Mouse (Mus musculus) adrenal gland, postnatal 36 days (tissue): ENCODE measurements around the gene Gria2. TPM values are rescaled to one million over a fixed set of nuclear protein-coding genes. Genes with fewer than 3 reads are reported as not detected.

Source experiments
- DNase-seq, 2 experiments: peaks; one replicate each; pipeline ENCODE4 v3.0.0; 2021; ENCODE audit warnings: mixed read lengths in 1 of 2
- microRNA-seq: library from miRNA; unstranded; fragments of <30 nt; microRNA quantifications from one replicate; pipeline ENCODE4 v1.2.0, GENCODE M21; 2021
- total RNA-seq, 2 experiments: library from RNA; stranded (reverse); gene quantifications; 2 replicates each; pipeline ENCODE4 v1.2.3; 2021

Gria2 gene
- total RNA-seq, 2 experiments from 2014 or later: 6.9 to 9.3 TPM

- no peak for DNase-seq
Measured at GRCm38 (mm10) chr3:80775971-80776370, 26.7 kb downstream of the Gria2 start.

GRCm38 (mm10) chr3:80774005-80774764, 28.4 kb downstream of the Gria2 start:
- no peak for DNase-seq

GRCm38 (mm10) chr3:80773232-80773631, 29.4 kb downstream of the Gria2 start:
- no peak for DNase-seq

- no peak for DNase-seq
Measured at GRCm38 (mm10) chr3:80769506-80770235, 33.0 kb downstream of the Gria2 start.

GRCm38 (mm10) chr3:80758955-80759354, 43.7 kb downstream of the Gria2 start:
- DNase-seq: no peak

- DNase-seq: no peak
Measured at GRCm38 (mm10) chr3:80758363-80758762, 44.3 kb downstream of the Gria2 start.

- DNase-seq: no peak
Measured at GRCm38 (mm10) chr3:80750786-80751185, 51.8 kb downstream of the Gria2 start.

- no peak for DNase-seq
Measured at GRCm38 (mm10) chr3:80725205-80725604, 77.4 kb downstream of the Gria2 start.

- DNase-seq: no peak
Measured at GRCm38 (mm10) chr3:80713123-80713522, 89.5 kb downstream of the Gria2 start.

- no peak for DNase-seq
Measured at GRCm38 (mm10) chr3:80708992-80709391, 93.6 kb downstream of the Gria2 start.

- no peak for DNase-seq
Measured at GRCm38 (mm10) chr3:80702173-80702572, 100.5 kb downstream of the Gria2 start.

- no peak for DNase-seq
Measured at GRCm38 (mm10) chr3:80697523-80697922, 105.1 kb downstream of the Gria2 start.

GRCm38 (mm10) chr3:80694965-80695364, 107.7 kb downstream of the Gria2 start:
- no peak for DNase-seq

GRCm38 (mm10) chr3:80665105-80665504, 137.5 kb downstream of the Gria2 start:
- no peak for DNase-seq

- DNase-seq: no peak
Measured at GRCm38 (mm10) chr3:80663293-80663692, 139.3 kb downstream of the Gria2 start.

- DNase-seq: no peak
Measured at GRCm38 (mm10) chr3:80661838-80662237, 140.8 kb downstream of the Gria2 start.

GRCm38 (mm10) chr3:80652213-80652612, 150.4 kb downstream of the Gria2 start:
- no peak for DNase-seq

Small RNAs within 50 kb of the gene (microRNA-seq; reads per million reads assigned to microRNA genes)
- gene Gm25749: not detected

Other genes with a start within 250 kb of the Gria2 start
- gene Glrb, start 110.8 kb upstream of the Gria2 start, total RNA-seq: 10 to 100 TPM; 10.2 to 11.5 TPM
- gene Pdgfc, start 233.6 kb upstream of the Gria2 start, total RNA-seq: 10 to 100 TPM in 1 of 2 experiments, 1 to 10 TPM in 1; 9.6 to 10.0 TPM